Mouse (Mus musculus) kidney, postnatal 36 days (tissue): ENCODE measurements around the gene Dennd6a.
A peak's percentile ranks its signal among the peaks of the same experiment; 100 is the strongest.
"Not testable (repeated sequence)": the region's sequence is repeated elsewhere in the genome, so short reads cannot be mapped to it uniquely, and the experiment has no call there.

Experiments used
- DNase-seq, 2 experiments: peaks; one replicate each; pipeline ENCODE4 v3.0.0; 2021 to 2022; ENCODE audit warnings: mixed read lengths in 2 of 2

Dennd6a gene

GRCm38 (mm10) chr14:26645989-26646650 lies 72.5 kb downstream of the Dennd6a start:
- DNase-seq: no peak

- DNase-seq: no peak
Observed at GRCm38 (mm10) chr14:26647811-26648210, 74.2 kb downstream of the Dennd6a start.

- peak in 1 of 2 experiments; percentile 48 for DNase-seq
Observed at GRCm38 (mm10) chr14:26651901-26652300, 78.2 kb downstream of the Dennd6a start.

GRCm38 (mm10) chr14:26658178-26658577 lies 84.5 kb downstream of the Dennd6a start:
- DNase-seq: no peak

- DNase-seq: no peak
Observed at GRCm38 (mm10) chr14:26660233-26660632, 86.6 kb downstream of the Dennd6a start.

GRCm38 (mm10) chr14:26662016-26662415 lies 88.4 kb downstream of the Dennd6a start:
- no peak for DNase-seq

GRCm38 (mm10) chr14:26662488-26662887 lies 88.8 kb downstream of the Dennd6a start:
- DNase-seq: no peak

GRCm38 (mm10) chr14:26663851-26664250 lies 90.2 kb downstream of the Dennd6a start:
- DNase-seq: no peak

- no peak for DNase-seq
Observed at GRCm38 (mm10) chr14:26667991-26668370, 94.3 kb downstream of the Dennd6a start.

- peak; percentile 17 to 56 for DNase-seq
Observed at GRCm38 (mm10) chr14:26668371-26669291, 95.0 kb downstream of the Dennd6a start.

GRCm38 (mm10) chr14:26669292-26670073 lies 95.8 kb downstream of the Dennd6a start, which contains the start of gene Pde12:
TSS of gene Pde12 (minus strand) at chr14:26669883.
- peak; percentile 92 for DNase-seq

- DNase-seq: no peak
Observed at GRCm38 (mm10) chr14:26670964-26671363, 97.3 kb downstream of the Dennd6a start.

- DNase-seq: not testable (repeated sequence)
Observed at GRCm38 (mm10) chr14:26671870-26672615, 98.4 kb downstream of the Dennd6a start.

- DNase-seq: peak; percentile 19 to 50
Observed at GRCm38 (mm10) chr14:26674476-26675169, 101.0 kb downstream of the Dennd6a start.

- peak; percentile 64 to 80 for DNase-seq
Observed at GRCm38 (mm10) chr14:26675371-26675770, 101.7 kb downstream of the Dennd6a start.

- DNase-seq: no peak
Observed at GRCm38 (mm10) chr14:26675791-26676190, 102.1 kb downstream of the Dennd6a start.
